Mouse (Mus musculus): ENCODE data around the gene Gpr155.

- TF ChIP-seq POLR2A (IDR thresholded peaks at IDR 0.05; ENCODE audit: low read depth, low read length) (no peak), CTCF (IDR thresholded peaks at IDR 0.05; ENCODE audit: extremely low read depth, insufficient read length, insufficient replicate concordance, low read depth, low read length) (no peak)
Observed at GRCm38 (mm10) chr2:73397476-73397875, 11.1 kb upstream of the Gpr155 start.

All from small intestine, adult 2 months (tissue).